In genomic region chr16:17234499-17234895, GRCm38 (mm10) we compare ENCODE assay signal across 7 mouse cellular contexts. TPM values are rescaled to one million over a fixed set of nuclear protein-coding genes. Genes with fewer than 3 reads are reported as not detected.
DNase-seq lines count a peak whose midpoint lies in the region; ATAC-seq and TF ChIP-seq lines count a peak whose summit lies in the region.

No protein-coding gene starts in this region.

- H3K9ac ChIP-seq in heart, embryonic 15.5 days, result peak overlapping the region; percentile 98

- H3K36me3 ChIP-seq in heart, embryonic 15.5 days, result no peaks in the 10 kb centered on the region
- H3K36me3 ChIP-seq in limb, embryonic 10.5 days, result 0 out of 2 replicates have a peak, but pooled peaks cover 4% of the 10 kb centered on the region
- no peaks in the 10 kb centered on the region for H3K36me3 ChIP-seq in myocyte (ENCODE audit: control insufficient read depth, insufficient read depth)

- H3K4me1 ChIP-seq in heart, embryonic 15.5 days (replicated peaks), result peaks cover 54% of the 10 kb centered on the region
- H3K4me1 ChIP-seq in limb, embryonic 10.5 days, result peaks cover 46% of the 10 kb centered on the region

- H3K27ac ChIP-seq in heart, embryonic 15.5 days, result peak overlapping the region; percentile 93
- H3K27ac ChIP-seq in limb, embryonic 10.5 days, result peak overlapping the region; percentile 98

- no peaks in the 10 kb centered on the region for H3K27me3 ChIP-seq in heart, embryonic 15.5 days
- no peaks in the 10 kb centered on the region for H3K27me3 ChIP-seq in limb, embryonic 10.5 days (ENCODE audit: low read depth, poor library complexity, severe bottlenecking)
- no peaks in the 10 kb centered on the region for H3K27me3 ChIP-seq in myocyte (ENCODE audit: control insufficient read depth, insufficient read depth, insufficient read length)

- H3K4me2 ChIP-seq in heart, embryonic 15.5 days, result peak overlapping the region; percentile 93
- H3K4me2 ChIP-seq in myocyte (ENCODE audit: low read depth), result peak overlapping the region; percentile 96

- peak; percentile 43 for DNase-seq in urinary bladder, postnatal 25 days (ENCODE audit: low spot score)
- no peak for DNase-seq in urinary bladder, postnatal 4 days (ENCODE audit: low spot score in 2 of 2)
- DNase-seq in embryo, embryonic 10 days (ENCODE audit: low spot score), result peak; percentile 76
- DNase-seq in limb, embryonic 10.5 days (ENCODE audit: low spot score), result peak; percentile 66
- DNase-seq in thymus, postnatal 4 days, result peak; percentile 65

- H3ac ChIP-seq in myocyte (ENCODE audit: control insufficient read depth, insufficient read length), result peak overlapping the region; percentile 26

- peak overlapping the region; percentile 97 for H3K4me3 ChIP-seq in heart, embryonic 15.5 days
- peak overlapping the region; percentile 94 for H3K4me3 ChIP-seq in limb, embryonic 10.5 days
- H3K4me3 ChIP-seq in myocyte, result peak overlapping the region; percentile 47

- peaks cover 20% of the 10 kb centered on the region for H3K79me2 ChIP-seq in myocyte (ENCODE audit: control insufficient read depth, insufficient read depth)

- no peak for ATAC-seq in heart, embryonic 15.5 days (replicated peaks; ENCODE audit: insufficient number of reproducible peaks, insufficient read depth, low FRiP score, low read depth)

- no peaks in the 10 kb centered on the region for H3K9me3 ChIP-seq in heart, embryonic 15.5 days (replicated peaks)
- no peaks in the 10 kb centered on the region for H3K9me3 ChIP-seq in limb, embryonic 10.5 days (replicated peaks)

- WGBS in heart, embryonic 15.5 days, result 2% methylated on average over 12 of the region's 12 CpGs
- 2% methylated on average over 12 of the region's 12 CpGs for WGBS in limb, embryonic 10.5 days

- TF ChIP-seq POLR2A in myocyte (IDR thresholded peaks at IDR 0.05; ENCODE audit: insufficient read length, low read depth), result no peak

TF ChIP-seq in myocyte, 11 proteins besides CTCF, POLR2A, EP300 and RAD21:
- TF ChIP-seq TCF3 (IDR thresholded peaks at IDR 0.05; ENCODE audit: insufficient read length, low read depth), result no peak
- no peak for TF ChIP-seq REST (IDR thresholded peaks at IDR 0.05; ENCODE audit: insufficient read depth, insufficient read length)
- no peak for TF ChIP-seq TCF12 (IDR thresholded peaks at IDR 0.05; ENCODE audit: insufficient read depth, poor library complexity, severe bottlenecking)
- no peak for TF ChIP-seq CEBPB (IDR thresholded peaks at IDR 0.05; ENCODE audit: insufficient read depth, poor library complexity, severe bottlenecking)
- no peak for TF ChIP-seq USF1 (IDR thresholded peaks at IDR 0.05; ENCODE audit: low read depth)

RNA-seq across cellular contexts. Expression of gene Hic2, which starts 1.1 kb away (rescaled TPM):
- polyA plus RNA-seq in heart, embryonic 15.5 days (2015; fragmentation: Nextera tagmentation; extraction: Ambion mirVana), result 3.2 and 4.0 TPM in 2 replicates
- polyA plus RNA-seq in limb, embryonic 10.5 days (2016; fragmentation: Nextera tagmentation; extraction: Ambion mirVana), result 16.8 and 19.3 TPM in 2 replicates
- 1.1 TPM for polyA plus RNA-seq in myocyte (2012; fragmentation: generic; extraction: Trizol)

RNA-seq across cellular contexts. Expression of gene Rimbp3, which starts 26.1 kb away (rescaled TPM):
- 0.13 and 0.30 TPM in 2 replicates for polyA plus RNA-seq in heart, embryonic 15.5 days (2015; fragmentation: Nextera tagmentation; extraction: Ambion mirVana)
- polyA plus RNA-seq in limb, embryonic 10.5 days (2016; fragmentation: Nextera tagmentation; extraction: Ambion mirVana), result 0.18 and 0.49 TPM in 2 replicates
- 0.07 TPM for polyA plus RNA-seq in myocyte (2012; fragmentation: generic; extraction: Trizol)

RNA-seq across cellular contexts. Expression of gene Ube2l3, which starts 32.0 kb away (rescaled TPM):
- polyA plus RNA-seq in heart, embryonic 15.5 days (2015; fragmentation: Nextera tagmentation; extraction: Ambion mirVana), result 255 and 264 TPM in 2 replicates
- polyA plus RNA-seq in limb, embryonic 10.5 days (2016; fragmentation: Nextera tagmentation; extraction: Ambion mirVana), result 432 and 433 TPM in 2 replicates
- 124 TPM for polyA plus RNA-seq in myocyte (2012; fragmentation: generic; extraction: Trizol)

RNA-seq across cellular contexts. Expression of gene Tmem191c, which starts 41.4 kb away (rescaled TPM):
- 9.2 and 11.6 TPM in 2 replicates for polyA plus RNA-seq in heart, embryonic 15.5 days (2015; fragmentation: Nextera tagmentation; extraction: Ambion mirVana)
- polyA plus RNA-seq in limb, embryonic 10.5 days (2016; fragmentation: Nextera tagmentation; extraction: Ambion mirVana), result 4.7 and 9.1 TPM in 2 replicates
- polyA plus RNA-seq in myocyte (2012; fragmentation: generic; extraction: Trizol), result 2.7 TPM

Comparison
In these comparisons a context has a peak if more than half of its experiments do, and no peak if none do; other contexts are left out.
1. DNase-seq: peak in urinary bladder, postnatal 25 days (single experiment), embryo, embryonic 10 days (single experiment), limb, embryonic 10.5 days (single experiment) and thymus, postnatal 4 days (single experiment); none in urinary bladder, postnatal 4 days (0 of 2).
2. H3K4me3 ChIP-seq: peak in every context shown above with its lines; median percentile 97 in heart, embryonic 15.5 days; 94 in limb, embryonic 10.5 days; 47 in myocyte.